Mouse (Mus musculus): Measurements from ENCODE around the gene Olfr1202.

Olfr1202 gene

DNA sequence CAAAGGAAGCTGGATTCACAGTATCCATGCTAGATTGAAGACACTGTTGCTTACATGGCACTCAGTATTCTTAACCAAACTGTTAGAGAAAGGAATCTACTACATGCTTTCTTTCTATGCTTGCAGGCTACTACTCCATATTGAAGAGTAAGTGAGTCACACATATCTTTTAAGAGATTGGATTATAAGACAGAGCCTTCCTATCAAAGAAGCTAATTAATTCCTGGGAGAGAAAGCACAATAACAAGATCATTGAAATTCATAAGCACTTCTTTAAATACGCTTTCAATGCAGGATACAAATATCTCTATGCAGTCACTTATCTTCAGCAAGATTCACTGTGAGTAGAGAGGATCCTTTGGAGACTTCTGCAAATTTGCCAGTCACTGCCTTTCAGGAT, at the start of gene Olfr1202:
Gene Olfr1202, plus strand, starts transcription at position 301 of the 400 bp plus-strand sequence.
- no peak for DNase-seq (ENCODE audit: low read depth in 2 of 2, low spot score in 2 of 2)

DNA sequence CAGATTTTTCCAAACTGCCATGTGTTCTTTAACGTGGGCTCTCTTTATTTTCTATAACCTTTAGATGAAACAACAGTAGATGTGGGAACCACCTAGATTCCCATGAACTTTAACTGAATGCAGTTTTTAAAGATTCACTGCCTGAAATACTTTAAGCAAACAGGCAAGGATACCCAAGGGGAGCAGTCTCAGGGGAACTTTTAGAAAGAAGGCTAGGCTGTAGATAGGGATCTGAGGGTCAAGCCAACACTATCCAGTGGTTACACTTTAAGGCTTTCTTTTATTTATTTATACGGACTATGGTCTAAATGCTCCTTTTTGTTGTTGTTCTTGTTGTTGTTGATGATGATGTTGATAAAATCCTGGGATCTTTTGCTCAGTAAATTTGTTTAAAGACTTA, 43.9 kb upstream of the Olfr1202 start, which contains the start of gene Olfr1200:
Gene Olfr1200, minus strand, starts transcription at position 101 of the 400 bp plus-strand sequence.
- no peak for DNase-seq (ENCODE audit: low read depth in 2 of 2, low spot score in 2 of 2)

DNA sequence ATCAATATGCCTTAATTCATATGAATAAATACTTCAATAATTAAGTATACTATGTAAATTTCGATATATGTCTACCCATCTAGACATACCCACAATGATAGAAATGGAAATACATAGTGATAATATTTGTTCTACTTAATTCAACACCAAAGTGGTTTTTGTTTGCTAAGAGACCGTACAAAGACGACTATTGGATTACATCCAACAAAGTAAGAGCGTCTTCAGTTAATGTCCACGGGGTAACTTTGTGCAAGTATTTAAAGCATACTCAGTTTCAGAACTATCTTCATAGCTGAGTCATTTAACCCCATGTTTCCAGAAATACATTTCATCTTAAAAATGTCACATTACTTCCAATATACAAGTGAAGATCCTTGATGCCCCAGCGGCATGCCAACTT, 21.6 kb upstream of the Olfr1202 start, which contains the start of gene Olfr1201:
Gene Olfr1201, plus strand, starts transcription at position 301 of the 400 bp plus-strand sequence.
- DNase-seq (ENCODE audit: low read depth in 2 of 2, low spot score in 2 of 2), result no peak

DNA sequence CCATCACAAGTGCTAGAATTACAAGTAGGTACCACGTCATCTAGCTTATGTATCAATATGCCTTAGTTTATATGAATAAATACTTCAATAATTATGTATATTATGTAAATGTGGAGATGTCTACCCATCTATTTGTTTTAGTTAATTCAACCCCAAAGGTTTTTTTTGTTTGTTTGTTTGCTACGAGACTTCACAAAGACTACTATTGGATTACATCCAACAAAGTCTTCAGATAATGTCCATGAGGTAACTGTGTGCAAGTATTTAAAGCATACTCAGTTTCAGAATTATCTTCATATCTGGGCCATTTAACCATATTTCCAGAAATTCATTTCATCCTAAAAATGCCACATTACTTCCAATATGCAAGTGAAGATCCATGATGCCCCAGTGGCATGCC, 15.1 kb downstream of the Olfr1202 start, which contains the start of gene Olfr1205:
Gene Olfr1205, plus strand, starts transcription at position 301 of the 400 bp plus-strand sequence.
- DNase-seq (ENCODE audit: low read depth in 2 of 2, low spot score in 2 of 2), result no peak

DNA sequence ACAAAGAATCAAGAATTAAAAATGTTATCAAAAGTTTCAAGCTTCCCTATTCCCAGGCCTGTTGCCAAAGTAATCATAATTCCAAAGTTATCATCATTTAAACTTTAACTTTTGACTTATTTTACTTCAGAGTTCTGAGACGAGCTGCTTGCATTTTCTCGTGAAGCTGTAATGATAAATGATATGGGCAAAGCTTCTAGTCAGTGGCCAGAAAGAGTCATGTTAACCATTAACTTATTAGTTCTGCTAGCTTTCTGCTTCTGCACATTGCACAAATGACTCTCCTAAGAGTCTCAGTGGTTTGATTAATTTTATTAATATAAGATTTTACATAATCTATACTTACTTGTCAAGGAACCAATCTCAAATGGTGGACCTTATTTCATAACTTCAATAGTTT, 24.2 kb downstream of the Olfr1202 start:
- no peak for DNase-seq (ENCODE audit: low read depth in 2 of 2, low spot score in 2 of 2)

DNA sequence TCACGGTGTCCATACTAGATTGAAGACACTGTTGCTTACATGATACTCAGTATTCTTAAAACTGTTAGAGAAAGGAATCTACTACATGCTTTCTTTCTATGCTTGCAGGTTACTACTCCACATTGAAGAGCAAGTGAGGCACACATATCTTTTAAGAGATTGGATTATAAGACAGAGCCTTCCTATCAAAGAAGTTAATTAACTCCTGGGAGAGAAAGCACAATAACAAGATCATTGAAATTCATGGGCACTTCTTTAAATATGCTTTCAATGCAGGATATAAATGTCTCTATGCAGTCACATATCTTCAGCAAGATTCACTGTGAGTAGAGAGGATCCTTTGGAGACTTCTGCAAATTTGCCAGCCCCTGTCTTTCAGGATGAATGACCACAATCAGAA, 34.7 kb downstream of the Olfr1202 start, which contains the start of gene Olfr1204:
Gene Olfr1204, plus strand, starts transcription at position 301 of the 400 bp plus-strand sequence.
- no peak for DNase-seq (ENCODE audit: low read depth in 2 of 2, low spot score in 2 of 2)

DNA sequence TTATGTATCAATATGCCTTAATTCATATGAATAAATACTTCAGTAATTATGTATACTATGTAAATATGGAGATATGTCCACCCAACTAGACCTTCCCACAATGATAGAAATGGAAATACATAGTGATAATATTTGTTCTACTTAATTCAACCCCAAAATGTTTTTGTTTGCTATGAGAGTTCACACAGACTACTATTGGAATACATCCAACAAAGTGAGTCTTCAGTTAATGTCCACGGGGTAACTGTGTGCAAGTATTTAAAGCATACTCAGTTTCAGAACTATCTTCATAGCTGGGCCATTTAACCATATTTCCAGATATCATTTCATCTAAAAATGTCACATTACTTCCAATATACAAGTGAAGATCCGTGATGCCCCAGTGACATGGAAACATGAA, 48.6 kb downstream of the Olfr1202 start, which contains the start of gene Olfr1206:
Gene Olfr1206, plus strand, starts transcription at position 301 of the 400 bp plus-strand sequence.
- no peak for DNase-seq (ENCODE audit: low read depth in 2 of 2, low spot score in 2 of 2)

All from CD8-positive naive resting alpha-beta T cell, adult 2 months (primary cell).